Mouse (Mus musculus) thymus, postnatal 36 days (tissue): ENCODE results near the gene Fam129c.

Experiments
- DNase-seq, 2 experiments: peaks; one replicate each; pipeline ENCODE4 v3.0.0; 2022; ENCODE audit warnings: mixed read lengths in 2 of 2

Fam129c gene

DNA sequence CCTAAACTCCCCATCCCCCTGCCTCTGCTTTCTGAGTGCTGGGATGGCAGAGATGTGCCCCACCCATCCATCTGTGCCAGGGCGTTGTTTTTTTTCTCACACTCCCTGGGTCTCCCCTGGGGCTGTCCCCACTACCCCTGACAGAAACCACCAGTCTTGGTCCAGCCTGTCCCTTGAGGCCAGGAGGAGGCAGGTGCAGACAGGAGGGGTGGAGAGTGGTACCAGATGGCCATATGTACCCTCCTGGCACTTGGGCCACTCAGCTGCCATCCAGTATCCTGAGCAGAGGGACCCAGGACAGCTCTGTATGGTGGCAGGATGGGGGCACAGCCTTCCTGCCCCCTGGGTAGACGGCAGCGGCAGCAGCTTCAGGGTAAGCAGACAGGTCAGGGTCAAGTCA is at the start of gene Fam129c:
Fam129c (plus strand) TSS at position 198 of the 400 bp plus-strand sequence.
- DNase-seq: no peak

- DNase-seq: peak; percentile 25 to 66
Observed at GRCm38 (mm10) chr8:71550754-71551153, 46.7 kb upstream of the Fam129c start.

DNA sequence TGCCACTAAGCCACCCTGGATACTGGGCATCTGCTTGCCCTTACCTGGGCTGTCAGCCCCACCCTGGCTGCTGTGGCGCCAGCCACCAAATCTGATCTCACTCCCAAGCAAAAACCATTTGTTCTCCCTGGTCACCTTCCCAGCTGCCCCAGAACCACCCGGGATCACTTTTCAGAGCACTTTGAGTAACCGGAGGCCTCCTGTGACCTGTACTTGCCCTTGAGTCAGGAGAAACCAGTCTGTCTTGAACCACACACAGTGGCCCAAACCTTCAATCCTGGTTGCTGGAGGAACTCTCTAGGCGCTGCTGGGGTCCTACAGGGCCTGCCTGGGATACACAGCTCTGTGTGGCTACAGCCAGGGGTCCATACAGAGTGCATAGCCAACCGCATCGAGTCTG is 44.7 kb upstream of the Fam129c start:
- no peak for DNase-seq

- DNase-seq: no peak
Observed at GRCm38 (mm10) chr8:71554001-71554400, 43.4 kb upstream of the Fam129c start.

DNA sequence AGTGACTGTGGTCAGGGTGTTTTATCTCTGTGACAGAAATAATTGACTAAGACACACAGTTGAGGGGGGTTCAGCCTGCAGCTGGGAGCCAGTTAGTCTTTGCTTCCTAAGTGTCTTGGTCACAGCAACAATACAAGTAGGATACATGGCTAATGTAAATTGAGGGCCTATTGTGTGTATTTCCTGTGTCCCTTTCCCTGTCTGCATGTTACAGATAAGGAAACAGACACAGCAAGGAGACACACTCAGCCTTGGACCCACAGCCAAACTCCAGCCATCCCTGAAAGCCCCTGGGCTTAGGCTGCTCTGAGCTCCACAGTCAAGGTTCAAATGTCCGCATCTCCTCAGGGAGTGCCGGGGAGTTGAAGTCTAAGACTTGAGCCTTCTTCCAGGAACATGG is 42.8 kb upstream of the Fam129c start:
- no peak for DNase-seq

GRCm38 (mm10) chr8:71558071-71558957 is 39.1 kb upstream of the Fam129c start, which contains the start of gene Tmem221:
Gene Tmem221 (minus strand): TSS chr8:71558871.
- peak; percentile 71 to 85 for DNase-seq

DNA sequence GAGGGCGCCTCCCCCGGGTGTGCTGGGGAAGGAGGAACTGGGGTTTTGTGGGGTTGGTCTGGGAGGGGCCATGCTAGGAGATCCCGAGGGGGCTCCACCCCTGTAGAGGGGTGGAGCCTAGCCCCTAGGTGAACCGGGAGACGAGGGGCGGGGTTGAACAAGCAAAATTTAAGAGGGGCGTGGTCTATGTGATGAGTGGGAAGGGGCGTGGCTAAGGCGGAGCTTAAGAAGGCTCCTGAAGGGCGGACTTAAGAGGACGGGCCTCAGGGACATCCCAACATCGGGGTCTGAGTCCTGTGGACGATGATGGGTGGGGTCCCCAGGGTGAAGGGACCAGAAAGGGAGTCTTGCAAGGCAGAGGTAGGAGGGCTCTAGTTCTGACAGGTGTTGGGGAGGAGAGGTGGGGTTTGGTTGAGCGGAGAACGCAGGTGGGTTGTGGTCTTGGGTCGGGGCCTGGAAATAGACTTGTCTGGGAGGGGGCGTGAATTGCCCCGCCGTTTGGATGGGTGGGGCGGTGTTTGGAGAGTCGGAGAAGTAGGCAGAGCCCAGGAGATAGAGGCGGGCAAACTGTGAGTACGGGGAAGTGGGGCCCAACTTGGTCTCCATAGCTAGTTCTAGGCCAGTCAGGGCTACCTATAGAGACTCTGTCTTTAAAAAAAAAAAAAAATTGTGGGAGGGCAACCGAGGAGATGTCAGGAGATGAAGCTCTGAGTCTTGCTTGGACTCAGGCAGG is 38.3 kb upstream of the Fam129c start:
- DNase-seq: peak; percentile 83 to 86

DNA sequence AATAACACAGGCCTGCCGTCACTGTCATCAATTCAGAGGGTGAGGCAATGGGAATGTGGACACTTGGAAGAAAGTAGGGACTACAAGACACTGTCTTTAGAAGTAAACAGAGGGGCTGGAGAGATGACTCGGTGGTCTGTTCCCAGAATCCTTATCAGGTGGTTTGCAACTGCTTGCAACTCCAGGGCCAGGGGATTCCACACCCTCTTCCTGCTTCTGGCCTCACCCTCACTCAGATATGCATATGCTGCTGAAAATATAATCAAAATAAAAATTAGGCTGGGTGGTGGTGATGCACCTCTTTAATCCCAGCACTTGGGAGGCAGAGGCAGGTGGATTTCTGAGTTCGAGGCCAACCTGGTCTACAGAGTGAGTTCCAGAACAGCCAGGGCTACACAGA is 37.4 kb upstream of the Fam129c start:
- no peak for DNase-seq

DNA sequence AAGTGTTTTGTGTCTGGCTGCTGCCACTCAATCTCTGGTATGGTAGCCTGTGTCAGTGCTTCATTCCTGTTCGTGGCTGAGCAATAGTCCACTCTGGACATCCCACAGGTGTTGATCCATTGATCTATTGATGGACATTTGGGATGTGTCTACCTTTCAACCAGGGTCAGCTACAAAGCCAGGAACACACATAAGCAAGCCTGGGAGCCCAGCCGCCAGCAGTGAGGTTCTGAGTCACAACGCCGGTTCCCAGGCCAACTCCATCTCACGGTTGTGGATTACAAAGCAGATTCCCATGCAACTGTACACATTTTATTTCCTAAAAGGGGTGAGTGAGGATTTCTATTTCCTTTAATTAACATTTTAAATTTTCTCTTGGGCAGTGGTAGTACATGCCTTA is 36.7 kb upstream of the Fam129c start:
- no peak for DNase-seq

DNA sequence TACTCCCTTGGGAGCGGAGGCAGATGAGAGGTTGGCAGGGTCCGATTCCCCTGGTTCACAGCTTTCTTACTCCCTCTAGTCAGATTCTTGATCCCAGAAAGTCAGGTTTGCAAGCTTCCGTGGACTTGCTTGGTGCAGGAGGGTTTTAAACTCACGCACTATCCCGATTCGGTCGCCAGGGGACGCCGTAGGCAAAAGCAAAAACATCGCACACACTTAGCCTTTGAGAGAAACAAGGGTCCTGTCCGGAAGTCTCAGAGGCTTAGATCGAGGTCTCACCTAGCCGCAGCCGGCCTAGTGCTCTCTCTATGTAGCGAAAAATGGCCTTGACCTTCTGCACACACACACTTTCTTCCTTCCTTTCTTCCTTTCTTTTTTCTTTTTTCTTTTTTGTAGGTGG is 36.0 kb upstream of the Fam129c start:
- peak; percentile 71 to 72 for DNase-seq

DNA sequence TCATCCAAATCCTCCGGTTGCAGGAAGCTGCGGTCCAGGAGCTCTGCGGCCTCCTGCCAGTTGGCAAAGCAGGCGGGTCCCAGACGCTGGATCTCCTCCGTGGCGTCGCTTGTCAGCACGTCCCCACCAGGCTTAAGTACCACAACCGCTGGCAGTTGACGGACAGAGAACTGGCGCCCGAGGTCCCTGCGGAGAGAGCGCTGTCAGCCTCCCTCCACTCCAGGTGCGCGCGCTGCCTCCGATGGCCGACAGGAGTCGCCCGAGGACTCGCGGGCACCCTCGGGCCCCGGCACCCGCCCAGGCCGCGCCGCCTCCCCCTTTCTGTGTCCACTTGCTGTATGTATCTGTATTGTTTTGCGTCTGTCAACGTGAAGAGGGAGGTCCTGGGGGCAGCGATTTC is 34.7 kb upstream of the Fam129c start:
- DNase-seq: peak; percentile 83 to 86

- no peak for DNase-seq
Observed at GRCm38 (mm10) chr8:71563992-71564391, 33.5 kb upstream of the Fam129c start.

- no peak for DNase-seq
Observed at GRCm38 (mm10) chr8:71566501-71566900, 30.9 kb upstream of the Fam129c start, which contains the start of gene Nxnl1. Gene Nxnl1 (minus strand): TSS chr8:71566601.

- no peak for DNase-seq
Observed at GRCm38 (mm10) chr8:71567587-71567986, 29.9 kb upstream of the Fam129c start.

DNA sequence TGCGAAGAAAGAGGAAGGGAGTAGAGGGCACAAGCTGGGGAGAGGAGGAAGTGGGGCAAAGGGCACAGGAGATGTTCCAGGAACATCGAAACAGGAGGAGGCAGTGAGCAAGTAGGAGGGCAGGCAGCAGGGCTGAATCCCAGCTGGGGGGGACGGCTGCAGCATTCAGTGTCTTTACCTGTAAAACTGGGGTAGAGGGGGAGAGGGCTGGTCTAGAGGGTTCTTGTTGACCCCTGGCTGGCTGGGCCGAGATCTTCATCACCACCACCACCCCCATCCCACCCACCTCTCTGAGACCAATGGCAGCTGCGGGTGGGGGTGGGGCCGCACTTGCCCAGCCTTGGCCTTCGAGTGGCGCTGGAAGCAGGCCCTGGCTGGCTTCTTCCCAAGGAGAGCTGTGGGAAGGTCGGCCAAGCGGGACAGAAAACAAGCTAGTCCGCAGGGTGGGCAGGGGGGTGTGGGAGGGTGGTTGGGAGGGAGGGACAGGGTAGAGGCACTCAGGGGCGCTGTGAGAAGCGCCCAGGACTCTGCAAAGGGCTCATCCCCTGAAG is 29.0 kb upstream of the Fam129c start, which contains the start of gene Slc27a1:
Slc27a1 (plus strand) TSS at position 496 of the 551 bp plus-strand sequence.
- no peak for DNase-seq

GRCm38 (mm10) chr8:71568941-71569340 is 28.5 kb upstream of the Fam129c start:
- DNase-seq: no peak

GRCm38 (mm10) chr8:71569366-71570290 is 27.8 kb upstream of the Fam129c start:
- peak; percentile 54 to 67 for DNase-seq

DNA sequence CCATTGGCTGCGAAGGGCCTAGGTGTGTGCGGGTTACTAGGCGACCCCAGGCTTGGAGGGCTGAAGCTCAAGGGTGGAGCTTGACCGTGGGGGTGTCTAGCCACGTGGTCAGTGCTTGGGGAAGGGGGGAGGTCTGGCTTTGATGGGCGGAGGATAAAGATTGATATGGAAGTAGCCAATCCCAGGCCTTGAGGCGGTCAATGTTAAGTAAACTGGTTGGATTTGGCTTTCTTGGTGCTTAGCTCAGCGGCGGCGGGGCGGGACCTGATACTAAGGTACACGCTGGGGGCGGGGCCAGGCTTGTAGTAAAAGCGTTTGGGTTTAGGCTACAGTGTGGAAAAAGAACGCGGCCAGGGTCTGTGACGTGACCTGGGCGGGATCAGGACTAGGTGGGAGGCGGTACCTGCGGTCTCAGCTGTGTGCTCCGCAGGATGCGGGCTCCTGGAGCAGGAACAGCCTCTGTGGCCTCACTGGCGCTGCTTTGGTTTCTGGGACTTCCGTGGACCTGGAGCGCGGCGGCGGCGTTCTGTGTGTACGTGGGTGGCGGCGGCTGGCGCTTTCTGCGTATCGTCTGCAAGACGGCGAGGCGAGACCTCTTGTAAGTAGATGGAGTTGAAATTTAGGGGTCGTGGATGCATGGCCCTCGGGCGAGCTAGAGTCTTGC is 27.0 kb upstream of the Fam129c start:
- DNase-seq: peak; percentile 85 to 91

- no peak for DNase-seq
Observed at GRCm38 (mm10) chr8:71572077-71572476, 25.4 kb upstream of the Fam129c start.

DNA sequence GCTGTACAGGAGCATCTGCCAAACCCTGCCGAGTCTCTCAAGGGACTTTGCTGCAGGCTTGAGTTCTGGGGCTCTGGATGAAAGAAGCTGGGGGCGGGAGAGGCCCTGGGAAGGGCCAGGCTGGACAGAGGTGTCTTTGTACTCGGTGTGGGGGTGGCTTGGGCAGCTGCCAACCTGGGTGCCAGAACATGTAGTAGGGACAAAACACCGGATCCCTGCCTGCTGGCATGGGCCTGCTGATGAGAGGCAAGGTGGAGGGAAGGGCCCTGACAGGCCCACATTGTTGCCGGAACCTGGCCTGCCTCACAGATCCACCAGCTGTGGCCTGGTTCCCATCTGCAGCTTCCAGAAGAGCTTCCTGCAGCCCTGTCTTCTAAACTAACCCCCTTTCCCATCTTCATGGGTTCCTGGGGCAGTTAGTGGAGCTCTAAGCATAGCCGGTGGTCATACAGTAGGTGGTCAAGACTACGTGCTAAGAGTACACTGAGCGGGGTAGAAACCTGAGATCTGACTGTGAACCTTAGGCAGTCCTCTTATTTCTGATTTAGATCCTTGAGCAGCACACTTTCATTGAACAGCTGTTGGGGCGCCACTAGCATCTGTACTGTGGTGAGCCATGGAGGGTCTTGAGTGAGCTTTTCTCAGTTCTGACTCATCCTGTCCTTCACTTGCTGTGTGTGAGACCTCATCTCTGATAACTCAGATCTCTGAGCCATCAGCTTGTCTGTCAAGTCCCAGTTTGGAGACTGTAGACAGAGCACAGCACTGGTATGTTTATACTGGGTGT is 24.4 kb upstream of the Fam129c start:
- no peak for DNase-seq

DNA sequence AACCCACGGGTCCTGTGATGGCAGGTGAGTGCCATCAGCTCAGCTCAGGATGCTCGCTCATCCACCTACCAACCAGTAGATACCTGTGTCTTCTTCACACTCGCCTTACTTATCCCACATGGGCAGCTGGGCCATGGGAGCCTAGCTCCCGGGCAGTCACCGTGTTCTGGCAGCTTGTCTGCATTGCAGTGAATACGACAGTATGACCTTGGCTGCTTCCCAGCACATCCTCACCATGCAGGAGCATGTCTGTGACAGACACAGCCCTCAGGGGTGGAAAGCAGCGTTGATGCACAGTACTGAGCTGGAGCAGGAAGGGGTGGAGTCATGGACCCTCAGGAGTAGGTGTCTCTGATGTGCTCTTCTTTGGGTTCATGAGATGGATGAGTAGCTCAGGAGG is 23.0 kb upstream of the Fam129c start:
- no peak for DNase-seq
